Mouse (Mus musculus) CD4-positive, CD25-positive, alpha-beta regulatory T cell, adult 2 months (primary cell): ENCODE results near the gene Atf6b.

ENCODE experiments used
- DNase-seq: peaks from one replicate; pipeline ENCODE4 v3.0.0-alpha.2; 2012; ENCODE audit warnings: low read depth, low spot score

The Atf6b gene

GRCm38 (mm10) chr17:34670235-34670634 is 23.3 kb downstream of the Atf6b start, which contains the start of gene Tnxb:
Tnxb (plus strand) TSS chr17:34670535.
- no peak for DNase-seq

DNA sequence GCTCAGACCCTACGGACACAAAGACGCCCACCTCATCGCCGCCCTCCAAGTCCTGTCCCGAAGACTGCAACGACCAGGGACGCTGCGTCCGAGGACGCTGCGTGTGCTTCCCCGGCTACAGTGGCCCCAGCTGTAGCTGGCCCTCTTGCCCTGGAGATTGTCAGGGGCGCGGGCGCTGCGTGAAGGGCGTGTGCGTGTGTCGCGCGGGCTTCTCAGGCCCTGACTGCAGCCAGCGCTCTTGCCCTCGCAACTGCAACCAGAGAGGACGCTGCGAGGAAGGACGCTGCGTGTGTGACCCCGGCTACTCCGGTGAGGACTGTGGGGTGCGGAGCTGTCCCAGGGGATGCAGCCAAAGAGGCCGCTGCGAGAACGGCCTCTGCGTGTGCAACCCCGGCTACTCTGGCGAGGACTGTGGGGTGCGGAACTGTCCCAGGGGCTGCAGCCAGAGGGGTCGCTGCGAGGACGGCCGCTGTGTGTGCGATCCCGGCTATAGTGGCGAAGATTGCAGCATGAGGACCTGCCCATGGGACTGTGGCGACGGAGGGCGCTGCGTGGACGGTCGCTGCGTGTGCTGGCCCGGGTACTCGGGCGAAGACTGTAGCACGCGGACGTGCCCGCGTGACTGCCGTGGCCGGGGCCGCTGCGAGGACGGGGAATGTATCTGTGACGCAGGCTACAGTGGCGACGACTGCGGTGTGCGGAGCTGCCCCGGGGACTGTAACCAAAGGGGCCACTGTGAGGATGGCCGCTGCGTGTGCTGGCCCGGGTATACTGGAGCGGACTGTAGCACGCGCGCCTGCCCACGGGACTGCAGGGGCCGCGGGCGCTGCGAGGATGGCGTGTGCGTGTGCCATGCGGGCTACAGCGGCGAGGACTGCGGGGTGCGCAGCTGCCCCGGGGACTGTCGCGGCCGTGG is 24.5 kb downstream of the Atf6b start:
- DNase-seq, result no peak

- DNase-seq, result no peak
These were observed 25.4 kb downstream of the Atf6b start for GRCm38 (mm10) chr17:34672246-34672792.

DNA sequence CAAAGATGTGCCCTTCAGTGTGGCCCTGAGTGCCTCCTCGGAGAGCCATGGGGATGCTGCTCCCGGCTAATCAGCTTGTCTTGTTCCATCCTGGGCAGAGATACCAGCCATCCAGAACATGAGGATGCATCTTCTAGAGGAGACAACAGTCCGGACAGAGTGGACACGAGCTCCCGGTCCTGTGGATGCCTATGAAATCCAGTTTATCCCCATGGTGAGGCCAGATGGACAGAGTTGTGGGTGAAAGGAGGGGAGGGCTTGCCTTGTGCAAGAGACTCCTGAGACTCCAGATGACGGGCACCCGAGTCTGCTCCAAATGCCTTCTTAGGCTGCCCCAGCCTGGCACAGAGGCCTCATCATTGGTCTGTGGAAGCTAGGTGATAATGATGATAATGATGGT is 26.2 kb downstream of the Atf6b start:
- DNase-seq, result no peak

DNA sequence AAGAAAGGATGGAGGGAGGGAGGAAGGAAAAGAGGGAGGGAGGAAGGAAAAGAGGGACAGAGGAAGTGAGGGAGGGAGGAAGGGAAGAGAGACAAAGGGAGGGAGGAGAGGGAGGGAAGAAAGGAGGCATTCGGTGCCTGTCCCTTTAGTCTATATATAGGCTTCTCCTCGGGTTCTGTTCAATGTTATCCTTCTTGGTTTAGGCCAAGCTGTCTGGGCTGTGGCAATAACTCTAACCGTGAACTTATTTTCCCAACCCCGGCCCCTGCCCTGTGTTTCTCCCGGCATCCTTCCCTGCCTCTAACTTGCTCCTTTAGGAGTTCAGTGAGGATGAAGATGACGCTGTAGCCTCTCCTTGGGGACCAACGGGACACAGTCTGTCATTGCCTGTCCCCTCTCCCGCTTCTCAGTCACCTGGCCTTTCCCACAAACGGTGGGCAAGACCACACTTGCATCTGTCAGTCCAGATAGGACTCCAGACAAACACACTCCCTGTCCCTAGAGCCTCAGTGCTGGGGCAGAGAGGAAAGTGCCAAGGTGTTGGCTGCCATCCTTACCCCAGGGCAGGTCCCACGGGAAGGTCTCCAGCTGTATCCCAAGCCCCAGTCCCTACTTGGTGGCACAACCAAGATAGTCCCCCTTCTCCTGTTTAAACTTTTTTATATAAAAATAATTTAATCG is 27.7 kb downstream of the Atf6b start:
- DNase-seq, result no peak

- no peak for DNase-seq
These were observed 28.5 kb downstream of the Atf6b start for GRCm38 (mm10) chr17:34675205-34676092.

- DNase-seq, result no peak
These were observed 29.1 kb downstream of the Atf6b start for GRCm38 (mm10) chr17:34676093-34676460.

- DNase-seq, result no peak
These were observed 29.7 kb downstream of the Atf6b start for GRCm38 (mm10) chr17:34676671-34677070.

DNA sequence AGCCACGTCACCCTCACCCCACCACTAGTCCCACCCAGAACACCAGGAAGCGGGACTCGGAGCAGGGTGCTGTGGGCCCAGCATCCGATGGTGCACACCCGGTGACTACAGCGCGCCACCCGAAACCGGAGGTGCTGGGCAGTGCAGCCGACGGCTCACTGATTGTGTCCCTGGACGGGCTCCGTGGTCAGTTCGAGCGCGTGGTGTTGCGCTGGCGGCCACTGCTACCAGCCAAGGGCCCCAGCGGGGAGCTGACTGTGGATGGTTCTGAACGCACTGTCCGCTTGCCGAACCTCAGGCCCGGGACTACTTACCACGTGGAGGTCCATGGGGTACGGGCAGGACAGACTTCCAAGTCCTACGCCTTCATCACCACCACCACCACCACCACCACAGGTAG is 33.2 kb downstream of the Atf6b start:
- no peak for DNase-seq

DNA sequence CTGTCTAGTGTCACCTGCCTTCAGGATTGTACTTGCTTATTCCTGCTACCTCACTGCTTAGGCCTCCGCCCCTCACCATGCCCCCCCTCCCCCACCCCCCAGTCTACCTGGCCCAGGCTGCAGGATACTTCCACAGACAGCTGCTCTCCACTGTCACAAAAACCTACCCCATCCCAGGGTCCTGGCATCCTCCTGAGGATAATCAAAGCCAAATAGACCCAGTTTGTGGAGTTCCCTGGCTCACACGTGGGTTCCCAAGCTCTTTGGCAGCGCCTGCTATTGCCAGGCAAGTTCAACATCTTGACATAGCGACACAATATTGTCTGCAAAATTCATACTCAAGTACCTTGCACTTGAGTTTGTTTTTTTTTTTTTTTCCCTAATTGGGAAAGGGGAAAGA is 33.7 kb downstream of the Atf6b start:
- DNase-seq, result no peak

DNA sequence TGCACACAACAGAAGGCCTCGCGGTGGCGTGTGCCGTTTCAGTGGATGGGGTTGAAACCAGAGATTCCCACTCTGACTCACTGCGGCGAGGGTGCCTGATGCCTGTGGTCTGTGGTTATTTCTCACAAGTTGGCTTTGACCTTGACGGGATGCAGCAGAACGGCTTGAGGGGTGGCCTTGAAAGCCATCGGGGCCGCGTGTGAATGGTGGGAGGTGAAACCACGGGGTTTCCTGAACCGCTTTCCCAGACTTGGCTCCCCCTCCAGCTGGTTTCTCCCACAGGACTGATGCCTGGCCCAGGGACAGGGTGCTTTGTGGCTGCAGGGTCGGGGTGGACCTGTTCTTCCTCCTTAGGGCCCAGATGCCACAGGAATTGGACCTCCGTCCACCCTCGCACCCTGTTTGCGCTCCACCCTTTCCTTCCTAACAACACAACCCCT is 34.2 kb downstream of the Atf6b start:
- peak; percentile 22 for DNase-seq

- DNase-seq, result no peak
These were observed 35.1 kb downstream of the Atf6b start for GRCm38 (mm10) chr17:34681881-34682536.

DNA sequence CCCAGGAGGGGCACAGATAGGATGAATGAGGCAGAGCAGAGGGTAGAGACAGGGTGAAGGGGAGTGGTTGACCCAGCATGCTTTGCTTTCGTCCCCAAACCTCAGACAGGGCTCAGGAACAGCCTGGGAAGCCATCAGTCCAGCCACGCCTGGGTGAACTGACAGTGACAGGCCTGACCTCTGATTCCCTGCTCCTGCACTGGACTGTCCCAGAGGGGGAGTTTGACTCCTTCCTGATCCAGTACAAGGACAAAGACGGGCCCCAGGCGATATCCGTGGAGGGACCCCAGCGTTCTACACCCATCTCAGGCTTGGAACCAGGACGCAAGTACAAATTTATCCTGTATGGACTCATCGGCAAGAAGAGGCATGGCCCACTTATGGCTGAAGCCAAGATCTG is 36.2 kb downstream of the Atf6b start:
- DNase-seq, result no peak

GRCm38 (mm10) chr17:34683686-34684220 is 36.8 kb downstream of the Atf6b start:
- DNase-seq, result no peak

- DNase-seq, result no peak
These were observed 37.4 kb downstream of the Atf6b start for GRCm38 (mm10) chr17:34684253-34684893.

DNA sequence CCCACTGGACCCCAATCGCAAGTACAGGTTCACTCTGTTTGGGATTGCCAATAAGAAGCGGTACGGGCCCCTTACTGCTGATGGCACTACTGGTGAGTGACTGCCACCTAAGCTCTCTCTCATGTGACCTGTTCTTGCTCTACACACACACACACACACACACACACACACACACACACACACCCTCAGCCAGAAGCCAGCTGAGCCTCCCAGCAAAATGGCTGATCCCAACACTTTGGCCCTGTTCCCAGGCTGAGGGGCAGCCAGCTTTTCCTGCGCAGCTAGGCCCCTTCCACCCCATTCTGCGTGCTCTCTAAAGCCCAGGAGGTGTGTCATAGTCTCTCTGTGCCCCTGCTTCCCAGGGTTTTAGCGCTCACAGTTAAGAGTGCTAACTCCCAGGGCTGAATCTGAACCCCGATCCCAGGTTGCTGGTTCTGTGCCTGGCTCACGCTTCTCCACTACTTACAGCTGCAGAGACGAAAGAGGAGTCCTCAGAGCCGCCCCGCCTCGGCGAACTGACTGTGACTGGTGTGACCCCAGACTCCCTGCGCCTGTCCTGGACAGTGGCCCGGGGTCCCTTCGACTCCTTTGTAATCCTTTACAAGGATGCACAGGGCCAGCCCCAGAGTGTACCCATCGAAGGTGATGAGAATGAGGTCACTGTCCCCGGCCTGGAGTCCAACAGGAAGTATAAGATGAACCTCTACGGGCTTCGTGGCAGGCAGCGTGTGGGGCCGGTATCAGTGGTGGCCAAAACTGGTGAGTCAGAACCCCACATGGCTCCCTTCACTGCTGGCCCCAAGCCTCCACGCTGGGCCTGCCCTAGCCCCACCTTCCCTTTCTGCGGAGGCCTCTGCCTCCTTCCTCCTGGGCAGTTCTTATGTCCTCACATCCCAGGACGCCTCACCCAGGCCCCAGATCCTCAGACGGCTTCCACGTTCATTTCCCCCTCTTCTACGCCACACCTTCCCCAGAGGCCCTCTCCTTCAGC is 38.5 kb downstream of the Atf6b start:
- DNase-seq, result no peak

DNA sequence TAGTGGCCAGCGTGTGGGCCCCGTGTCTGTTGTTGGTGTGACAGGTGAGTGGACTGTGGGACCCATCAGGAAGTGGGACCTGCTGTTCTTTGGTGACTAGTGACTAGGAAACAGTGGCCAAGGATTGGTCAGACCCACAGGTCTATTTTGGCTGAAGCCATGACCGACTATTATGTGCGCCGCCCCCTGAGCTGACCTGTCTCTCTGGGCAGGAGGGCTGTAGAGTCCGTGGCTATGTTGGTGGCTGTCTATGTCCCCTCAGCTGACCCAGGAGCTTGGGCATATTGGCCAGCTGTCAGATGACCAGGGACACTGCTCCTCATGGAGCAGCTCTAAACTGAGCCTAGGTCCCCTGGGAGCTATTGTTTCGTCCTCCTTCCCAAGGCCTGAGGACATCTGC is 41.9 kb downstream of the Atf6b start:
- DNase-seq, result no peak

DNA sequence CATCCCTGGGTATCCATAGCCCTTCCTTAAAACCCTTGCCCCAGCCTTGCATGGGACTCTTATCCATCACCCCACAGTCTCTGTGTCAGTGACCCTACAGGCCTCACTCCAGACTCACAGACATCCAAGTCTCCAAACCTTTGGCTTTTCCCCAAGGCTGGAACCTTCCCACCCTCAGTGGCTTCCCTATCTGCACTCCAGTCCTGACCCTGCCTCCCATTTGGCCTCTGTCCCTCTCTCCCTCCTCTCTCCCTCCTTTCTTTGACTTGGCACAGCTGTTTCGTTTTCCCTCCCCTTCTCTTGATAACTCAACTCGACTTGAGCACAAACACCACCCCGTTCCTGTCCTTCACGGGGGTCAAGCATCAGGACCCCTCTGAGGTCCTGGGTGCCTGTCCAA is 43.5 kb downstream of the Atf6b start:
- DNase-seq, result no peak

GRCm38 (mm10) chr17:34692906-34693305 is 46.0 kb downstream of the Atf6b start:
- no peak for DNase-seq
